Mouse (Mus musculus): ENCODE data around the gene Cdc34.

Cdc34 gene

DNA sequence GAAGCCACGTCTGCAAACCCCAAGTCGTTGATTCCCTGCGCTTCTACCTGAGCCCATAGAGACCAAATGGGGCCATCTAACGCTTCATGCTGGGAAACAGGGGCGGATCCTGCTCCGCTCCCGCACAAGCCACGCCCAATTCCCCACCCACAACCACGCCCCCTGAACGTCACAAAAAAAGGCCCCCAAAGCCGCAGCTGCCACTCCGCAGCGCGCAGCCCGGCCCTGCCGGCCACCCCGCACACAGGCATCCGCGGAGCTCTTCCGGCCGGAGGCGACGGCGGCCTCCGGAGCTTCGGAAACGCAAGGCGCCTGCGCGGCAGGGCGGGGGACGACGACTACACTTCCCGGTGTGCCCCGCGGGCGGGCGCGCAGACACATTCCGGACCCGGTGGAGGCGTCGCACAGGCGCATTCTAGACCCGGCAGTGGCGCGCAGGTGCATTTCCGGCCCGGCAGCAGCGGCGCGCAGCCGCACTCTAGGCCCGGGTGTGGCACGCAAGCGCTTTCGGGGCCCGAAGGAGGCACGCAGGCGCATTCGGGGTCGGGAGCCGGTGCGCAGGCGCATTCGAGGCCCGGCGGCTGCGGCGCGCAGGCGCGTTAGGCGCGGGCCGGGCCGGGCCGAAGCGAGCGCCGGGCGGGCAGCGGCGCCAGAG, at the start of gene Cdc34:
Cdc34 (plus strand) TSS at position 605 of the 655 bp plus-strand sequence.
- in situ Hi-C loops (cut with MboI): no loop called here

DNA sequence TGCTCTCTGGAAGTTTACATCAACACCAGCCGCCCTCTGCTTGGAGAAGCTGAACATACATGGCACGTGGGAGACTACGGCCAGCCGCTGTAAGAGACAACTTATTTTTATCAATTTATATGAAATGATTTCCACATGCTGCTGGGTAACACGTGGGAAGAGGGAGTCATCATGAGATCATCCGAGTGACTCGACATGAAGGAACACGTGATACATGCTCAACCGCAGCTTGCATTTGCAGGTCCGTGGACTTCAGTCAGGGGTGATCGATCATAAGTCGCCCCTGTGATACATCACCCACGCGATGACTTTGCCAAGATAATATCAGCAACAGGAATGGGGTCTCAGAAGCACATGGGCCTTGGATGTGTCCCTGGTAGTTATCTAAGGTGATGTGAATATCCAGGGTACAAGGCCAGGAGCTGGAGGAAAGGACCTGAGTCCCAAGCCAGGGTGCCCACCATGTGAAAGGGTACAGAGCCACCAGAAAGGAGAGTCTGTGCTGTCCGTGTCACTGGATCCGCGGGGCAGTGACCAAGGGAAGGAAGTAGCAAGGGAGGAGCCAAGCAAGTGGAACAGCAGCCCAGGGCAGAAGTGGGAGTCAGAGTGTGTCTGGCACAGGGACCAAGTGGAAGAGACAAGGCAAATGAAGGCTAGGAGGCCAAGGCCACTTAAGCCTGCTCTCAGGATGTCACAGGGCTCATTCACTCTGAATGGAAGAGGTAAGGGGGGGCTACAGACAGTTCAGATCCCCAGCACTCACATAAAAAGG, 48.8 kb upstream of the Cdc34 start:
- in situ Hi-C loops (cut with MboI): no loop called here

DNA sequence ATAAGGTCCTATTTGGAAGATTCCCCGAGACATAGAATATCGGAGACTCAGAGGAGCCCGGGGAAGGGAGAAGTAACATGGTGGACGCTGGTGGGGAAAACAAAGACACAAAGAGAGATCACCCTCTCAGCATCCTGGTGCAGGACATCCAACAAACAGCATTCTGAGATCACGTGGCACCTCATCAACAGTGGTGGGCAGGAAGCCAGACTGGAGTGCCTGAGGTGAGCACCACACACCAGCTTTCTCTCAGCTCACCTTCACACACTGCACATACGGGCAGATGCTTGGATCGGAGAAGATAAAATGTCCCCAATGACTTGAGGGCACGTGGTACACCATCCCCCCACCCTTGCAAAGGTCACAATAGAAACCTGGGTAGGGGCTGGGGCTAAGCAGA, 45.7 kb upstream of the Cdc34 start:
- in situ Hi-C loops (cut with MboI): no loop called here

DNA sequence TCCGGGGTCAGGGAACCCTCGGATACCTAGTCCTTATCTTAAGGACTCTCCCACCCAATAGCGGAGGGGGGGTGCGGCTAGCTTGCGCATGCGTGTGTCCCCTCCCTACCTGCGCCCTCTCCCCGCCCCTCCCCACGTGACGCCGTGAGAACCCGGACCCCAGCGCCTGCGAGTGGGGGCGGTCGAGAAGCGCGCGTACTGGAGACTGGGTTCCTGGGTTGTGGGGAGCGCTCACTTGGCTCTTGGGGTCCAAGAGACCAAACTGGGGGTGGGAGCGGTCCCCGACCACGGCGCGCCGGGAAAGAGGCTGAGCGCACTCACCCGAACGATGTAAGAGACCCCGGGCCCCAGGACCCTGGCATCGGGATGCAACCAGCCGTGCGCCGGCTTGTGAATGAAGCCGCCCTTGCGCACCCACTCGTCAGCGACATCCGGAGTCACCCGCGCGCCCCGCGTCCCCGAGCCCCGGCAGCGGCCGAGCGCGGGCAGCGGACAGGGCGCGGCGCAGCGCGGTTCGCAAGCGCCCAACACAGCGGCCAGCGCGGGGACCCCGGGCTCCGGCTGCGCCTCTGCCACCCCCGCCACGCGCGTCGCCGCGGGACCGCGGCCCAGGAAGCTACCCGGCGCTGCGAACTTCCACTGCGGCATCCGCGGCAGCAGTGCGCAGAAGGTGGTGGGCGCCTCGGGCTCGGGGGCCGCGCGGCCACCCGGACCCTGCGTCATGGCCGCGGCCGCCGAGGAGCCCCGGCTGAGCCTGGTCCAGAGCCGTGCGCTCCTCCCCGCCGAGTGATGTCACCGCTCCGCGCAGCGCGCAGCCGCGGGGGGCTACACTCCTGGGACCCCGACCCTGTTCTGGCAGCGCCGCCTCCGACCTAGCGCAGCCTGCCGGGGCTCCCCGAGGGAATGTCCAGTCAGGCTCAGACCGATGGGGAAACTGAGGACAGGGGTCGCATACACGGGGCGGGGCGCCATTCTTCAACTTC, 44.6 kb upstream of the Cdc34 start, which contains the start of gene Shc2:
Shc2 (minus strand) TSS at position 791 of the 983 bp plus-strand sequence.
- in situ Hi-C loops (cut with MboI): no loop called here

DNA sequence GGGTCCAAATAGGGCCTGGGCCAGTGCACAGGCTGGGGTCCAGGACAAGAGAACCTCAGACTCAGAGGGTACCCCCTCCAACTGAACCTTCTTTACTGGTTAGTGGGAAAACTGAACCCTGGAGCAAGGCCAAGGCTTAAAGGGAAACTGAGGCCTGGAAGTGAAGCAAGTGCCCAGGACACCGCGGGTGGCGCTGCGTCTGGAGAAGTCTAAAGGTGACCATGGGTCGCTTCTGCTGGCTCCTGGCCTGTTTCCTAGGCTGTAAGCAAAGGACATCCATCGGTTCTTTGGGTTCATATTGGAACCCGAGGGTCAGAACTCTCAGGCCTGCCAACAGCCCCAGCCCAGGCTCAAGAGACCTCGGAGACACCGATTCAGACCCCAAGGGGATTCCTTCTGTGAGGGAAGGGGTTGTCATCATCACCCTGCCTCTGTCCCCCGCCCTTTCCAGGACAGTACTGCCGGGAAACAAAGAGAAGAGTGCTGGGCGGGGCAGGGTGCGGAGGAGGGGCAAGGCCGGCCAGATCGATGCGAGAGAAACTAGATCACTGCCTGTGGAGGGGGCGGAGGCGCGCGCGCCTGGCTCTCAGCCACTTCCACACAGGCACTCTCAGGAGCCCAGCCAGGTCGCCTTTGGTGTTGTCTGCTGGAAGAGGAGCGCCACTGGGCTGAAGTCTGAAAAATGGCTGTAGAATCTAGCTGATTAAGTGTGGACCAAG, 43.4 kb upstream of the Cdc34 start:
- in situ Hi-C loops (cut with MboI): no loop called here

DNA sequence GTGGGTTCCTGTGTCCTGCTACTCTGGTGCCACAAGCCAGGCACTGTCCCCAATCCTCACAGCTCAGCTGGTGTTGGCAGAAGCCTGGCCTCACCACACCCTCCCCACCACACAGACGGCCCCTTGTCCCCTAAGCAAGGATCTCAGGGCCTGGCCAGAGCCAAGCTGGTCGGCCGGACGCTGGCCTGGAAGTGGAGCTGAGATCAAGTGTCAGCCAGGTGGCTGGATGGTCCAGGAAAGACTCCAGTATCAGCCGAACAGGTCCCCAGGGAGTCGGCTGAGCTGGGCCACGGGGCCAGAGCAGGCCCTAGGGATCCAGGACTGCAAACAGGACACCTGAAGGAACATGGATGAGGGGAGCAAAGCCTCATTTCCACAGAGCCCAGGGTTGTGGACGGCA, 36.3 kb upstream of the Cdc34 start, which contains the start of gene Odf3l2:
Odf3l2 (minus strand) TSS at position 28 of the 400 bp plus-strand sequence.
- in situ Hi-C loops (cut with MboI): no loop called here

DNA sequence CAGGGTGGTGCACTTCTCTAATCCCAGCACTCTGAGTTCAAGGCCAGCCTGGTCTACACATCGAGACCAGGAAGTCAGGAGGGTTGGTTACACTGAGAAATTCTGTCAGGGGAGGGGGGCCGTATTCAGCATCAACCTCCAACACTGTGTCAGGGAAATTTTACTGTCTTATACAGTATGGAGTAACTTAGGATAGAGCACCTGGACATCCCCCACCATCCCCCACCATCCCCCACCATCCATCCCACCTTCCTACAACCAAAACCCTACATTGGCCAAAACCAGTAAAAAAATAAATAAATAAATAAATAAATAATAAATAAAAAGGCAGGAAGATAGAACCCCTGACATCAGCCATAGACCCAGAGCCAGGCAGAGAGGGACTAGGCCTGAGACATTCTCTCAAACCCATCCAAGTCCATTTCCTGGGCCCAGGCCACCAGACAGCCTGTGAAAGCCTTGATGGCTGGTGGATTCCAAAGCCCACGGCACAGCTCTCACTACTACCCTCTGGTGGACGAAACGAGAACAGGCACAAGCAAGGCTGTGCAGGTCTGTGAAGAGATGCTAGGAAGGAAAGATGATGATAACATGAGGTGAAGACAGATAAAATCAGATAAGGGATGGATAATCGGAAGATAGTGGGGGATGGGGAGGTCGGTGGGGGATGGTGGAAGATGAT, 32.8 kb upstream of the Cdc34 start:
- in situ Hi-C loops (cut with MboI): no loop called here

DNA sequence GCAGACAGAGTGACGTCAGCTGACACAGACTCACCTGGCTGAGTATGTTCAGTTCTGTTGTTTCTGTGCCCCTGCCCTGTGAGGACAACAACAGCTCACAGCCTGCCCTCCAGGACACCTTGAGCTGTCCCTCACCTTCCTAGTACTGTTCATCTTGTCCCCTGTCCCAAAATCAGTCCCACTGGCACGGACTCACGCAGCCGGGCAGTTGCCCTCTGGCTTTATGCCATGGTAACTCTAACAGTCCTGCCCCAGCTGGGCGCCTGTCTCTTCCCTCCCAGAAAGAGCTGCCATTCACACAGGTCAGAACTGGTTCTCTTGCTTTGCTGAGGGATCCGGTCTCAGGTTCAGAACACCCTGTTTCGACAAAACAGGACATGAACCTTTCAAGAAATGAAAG, 29.2 kb upstream of the Cdc34 start:
- in situ Hi-C loops (cut with MboI): no loop called here

DNA sequence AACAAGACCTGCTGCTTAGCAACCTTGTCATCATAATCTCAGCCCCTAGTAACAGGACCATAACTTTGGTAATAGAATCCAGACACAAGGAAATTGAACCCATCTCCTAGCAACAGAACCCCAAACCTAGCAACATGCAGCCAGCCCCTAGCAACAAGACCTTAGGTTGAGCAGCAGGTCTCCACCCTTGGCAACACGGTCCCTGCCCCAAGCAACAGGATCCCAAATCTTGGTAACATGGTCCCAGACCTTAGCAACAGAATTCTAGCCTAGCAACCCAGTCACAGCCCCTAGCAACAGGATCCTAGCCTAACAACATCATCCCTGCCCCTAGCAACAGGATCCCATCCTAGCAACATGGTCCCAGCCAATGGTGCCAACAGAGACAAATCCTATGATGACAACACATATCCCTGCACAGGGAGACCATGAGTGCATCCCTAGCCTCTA, 27.0 kb upstream of the Cdc34 start:
- in situ Hi-C loops (cut with MboI): no loop called here

DNA sequence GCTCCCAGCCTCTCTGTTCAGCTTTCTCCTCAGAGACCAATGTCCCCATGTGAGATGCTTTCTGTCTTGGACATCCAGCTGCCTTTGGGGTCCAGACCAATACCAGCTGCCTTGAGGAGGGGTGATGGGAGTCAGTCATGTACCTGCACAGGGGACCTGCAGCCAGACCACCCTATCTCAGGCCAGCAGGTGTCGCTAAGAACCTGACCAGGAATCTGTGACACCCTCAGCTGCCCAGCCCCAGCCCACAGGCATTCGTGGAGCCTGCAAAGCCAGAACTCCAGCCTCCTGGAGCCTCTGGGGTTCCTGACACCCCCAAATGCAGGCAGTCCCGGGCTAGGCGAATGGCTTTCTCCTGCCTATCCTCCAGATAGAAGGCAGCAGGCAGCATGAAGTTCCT, 23.2 kb upstream of the Cdc34 start:
- in situ Hi-C loops (cut with MboI): no loop called here

DNA sequence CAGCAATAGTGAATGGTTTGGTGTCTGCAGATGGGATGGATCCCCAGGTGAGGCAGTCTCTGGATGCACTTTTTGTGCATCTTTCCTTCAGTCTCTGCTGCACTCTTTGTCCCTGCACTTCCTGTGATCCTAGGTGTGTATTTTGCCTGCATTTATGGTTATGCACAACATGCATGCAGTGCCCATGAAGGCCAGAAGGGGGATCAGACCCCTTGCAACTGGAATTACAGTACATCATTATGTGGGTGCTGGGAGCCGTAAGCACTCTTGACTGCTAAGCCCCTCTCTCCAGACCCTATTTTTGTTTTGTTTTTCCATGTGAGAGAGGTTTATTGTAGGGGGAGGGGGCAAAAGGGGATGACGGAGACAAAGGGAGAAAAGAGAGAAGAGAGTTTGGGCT, 21.7 kb upstream of the Cdc34 start:
- in situ Hi-C loops (cut with MboI): no loop called here

DNA sequence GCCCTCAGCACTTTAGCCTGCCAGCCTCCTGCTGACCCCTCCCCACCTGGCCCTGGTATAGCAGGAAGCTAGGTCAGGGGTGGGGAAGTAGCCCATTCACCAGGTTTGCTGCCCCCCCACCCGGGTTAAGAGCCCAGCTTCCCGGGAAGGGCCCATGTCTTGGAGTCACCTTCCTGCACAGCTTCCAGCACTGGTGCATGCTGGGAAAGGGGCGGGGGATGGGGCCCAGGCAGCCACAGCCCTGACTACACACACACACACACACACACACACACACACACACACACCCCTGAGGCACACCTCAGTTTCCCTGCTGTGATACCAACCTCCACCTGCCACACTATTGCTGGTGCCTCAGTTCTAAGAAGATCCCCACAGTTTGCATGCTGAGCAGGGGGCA, 20.1 kb upstream of the Cdc34 start:
- in situ Hi-C loops (cut with MboI): no loop called here

DNA sequence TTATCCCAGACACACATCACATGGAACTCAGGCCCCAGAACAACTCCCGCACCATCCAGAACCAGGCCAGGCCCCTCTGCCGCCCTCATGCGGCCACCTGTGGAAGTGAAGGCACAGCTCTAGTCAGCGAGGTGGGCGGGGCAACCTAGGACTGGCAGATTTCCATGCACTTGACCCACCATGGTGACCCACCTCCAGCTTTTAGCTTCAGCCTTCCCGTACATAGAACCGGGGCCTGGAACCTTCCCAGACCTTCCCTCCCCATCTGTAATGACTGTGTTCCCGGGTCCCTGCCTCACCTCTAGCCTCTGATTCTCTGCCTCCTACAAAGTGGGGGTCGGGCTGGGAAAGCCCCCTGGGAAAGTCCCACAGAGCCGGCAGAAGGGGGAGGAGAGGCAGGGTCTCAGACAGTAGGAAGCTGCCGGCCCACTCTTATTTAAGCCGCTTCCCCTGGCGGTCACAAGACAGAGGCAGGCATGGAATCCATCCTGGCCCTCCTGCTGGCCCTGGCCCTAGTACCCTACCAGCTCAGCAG, 17.8 kb upstream of the Cdc34 start, which contains the start of gene Madcam1:
Madcam1 (plus strand) TSS at position 429 of the 535 bp plus-strand sequence.
- in situ Hi-C loops (cut with MboI): no loop called here

DNA sequence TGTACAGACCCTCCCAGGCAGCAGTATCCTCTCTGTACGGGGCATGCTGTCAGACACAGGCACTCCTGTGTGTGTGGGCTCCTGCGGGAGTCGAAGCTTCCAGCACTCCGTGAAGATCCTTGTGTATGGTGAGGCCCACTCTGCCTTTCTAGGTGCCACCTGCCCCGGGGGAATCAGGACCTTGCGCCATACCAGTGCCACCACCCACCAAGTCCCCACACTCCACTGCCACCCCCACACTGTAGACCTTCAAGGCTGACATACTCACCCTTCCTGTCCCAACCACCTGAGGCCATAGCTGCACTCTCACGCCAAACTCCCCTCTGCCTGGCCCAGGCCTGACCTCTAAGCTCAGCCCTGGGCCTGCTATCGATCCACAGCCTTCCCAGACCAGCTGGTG, 16.9 kb upstream of the Cdc34 start:
- in situ Hi-C loops (cut with MboI): no loop called here

DNA sequence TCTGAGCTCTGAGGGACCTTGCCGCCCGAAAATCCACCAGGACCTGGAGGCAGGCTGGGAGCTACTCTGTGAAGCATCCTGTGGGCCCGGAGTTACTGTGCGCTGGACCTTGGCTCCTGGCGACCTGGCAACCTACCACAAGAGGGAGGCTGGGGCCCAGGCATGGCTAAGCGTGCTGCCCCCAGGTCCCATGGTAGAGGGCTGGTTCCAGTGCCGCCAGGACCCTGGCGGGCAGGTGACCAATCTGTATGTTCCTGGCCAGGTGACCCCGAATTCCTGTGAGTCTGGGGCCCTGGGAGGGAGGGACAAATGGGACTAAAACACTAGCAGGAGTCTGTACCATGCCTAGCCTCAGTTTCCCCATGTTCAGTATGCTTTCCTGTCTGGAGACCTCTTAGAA, 15.5 kb upstream of the Cdc34 start:
- in situ Hi-C loops (cut with MboI): no loop called here

DNA sequence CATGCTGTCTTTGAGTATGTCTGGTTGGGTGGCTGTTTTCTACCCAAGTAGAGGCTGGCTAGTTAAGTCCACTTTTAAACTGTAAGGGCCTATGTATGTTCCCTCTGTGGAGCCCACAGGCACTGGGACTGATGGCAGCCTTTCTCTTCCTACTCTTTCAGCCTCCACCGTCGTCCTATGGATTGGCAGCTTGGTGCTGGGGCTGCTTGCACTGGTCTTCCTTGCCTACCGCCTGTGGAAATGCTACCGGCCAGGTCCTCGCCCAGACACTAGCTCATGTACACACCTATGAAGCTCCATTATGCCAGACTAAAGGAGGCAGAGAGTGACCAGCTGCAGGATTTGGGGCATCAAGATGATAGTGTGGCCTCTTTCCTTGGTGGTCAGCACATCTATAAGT, 13.9 kb upstream of the Cdc34 start:
- in situ Hi-C loops (cut with MboI): no loop called here

DNA sequence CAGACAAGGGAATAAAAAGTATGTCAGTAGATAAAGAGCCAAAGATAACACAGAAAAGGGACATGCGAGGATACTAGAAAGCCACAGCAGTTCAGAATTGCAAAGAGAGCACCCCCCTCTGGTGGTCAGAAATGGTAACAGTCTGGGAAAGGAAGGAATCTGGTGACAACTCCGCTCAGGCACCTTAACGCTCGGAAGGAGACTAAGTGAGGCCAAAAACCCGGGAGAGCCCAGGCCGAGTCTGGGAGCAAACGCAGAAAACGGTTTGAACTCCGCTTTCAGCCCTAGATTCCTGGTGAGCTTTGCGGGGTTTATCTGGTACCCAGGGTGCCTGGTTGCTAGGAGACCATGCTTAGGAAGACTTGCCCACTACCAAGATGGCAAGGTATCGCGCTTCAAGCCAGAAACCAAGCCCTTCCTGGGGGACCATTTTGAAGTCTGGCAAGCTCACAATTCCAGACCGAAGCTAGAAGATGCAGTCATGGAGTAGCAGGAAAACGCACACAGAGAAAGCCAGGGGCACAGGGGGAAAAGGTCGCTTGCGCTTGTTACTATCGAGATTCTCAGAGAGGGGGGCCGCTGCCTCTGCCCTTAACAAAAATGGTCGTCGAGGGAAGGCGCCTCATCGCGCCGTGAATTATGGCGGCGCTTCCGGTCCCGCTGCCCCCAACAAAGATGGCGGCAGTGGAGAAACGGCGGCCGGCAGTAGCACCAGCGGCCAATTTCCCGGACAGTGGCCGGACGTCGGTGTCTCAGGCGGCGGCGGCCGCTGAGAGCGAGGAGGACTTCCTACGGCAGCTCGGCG, 13.0 kb upstream of the Cdc34 start, which contains the start of gene Tpgs1:
Tpgs1 (plus strand) TSS at position 599 of the 805 bp plus-strand sequence.
- in situ Hi-C loops (cut with MboI): no loop called here

DNA sequence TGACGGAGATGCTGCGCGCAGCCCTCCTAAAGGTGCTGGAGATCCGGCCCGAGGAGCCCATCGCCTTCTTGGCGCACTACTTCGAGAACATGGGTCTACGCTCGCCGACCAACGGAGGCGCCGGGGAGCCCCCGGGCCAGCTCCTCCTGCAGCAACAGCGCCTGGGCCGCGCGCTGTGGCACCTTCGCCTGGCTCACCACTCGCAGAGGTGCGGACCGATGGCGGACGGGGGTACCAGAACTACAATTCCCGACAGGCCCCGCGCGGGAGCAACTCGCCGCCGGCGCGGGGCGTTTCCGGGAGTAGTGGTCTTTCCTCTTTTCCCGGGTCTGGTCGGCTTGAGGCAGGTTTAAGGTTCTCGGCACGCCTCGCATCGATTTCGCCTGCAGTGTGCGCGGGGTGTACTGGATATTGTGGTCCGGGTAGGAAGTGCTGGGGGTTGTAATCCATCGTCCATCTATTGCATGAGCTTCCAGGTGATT, 12.4 kb upstream of the Cdc34 start:
- in situ Hi-C loops (cut with MboI): no loop called here

Measured in mature B cell (primary cell).